Mouse (Mus musculus): ENCODE measurements around the gene 1700001O22Rik. TPM values are rescaled to one million over a fixed set of nuclear protein-coding genes. Genes with fewer than 3 reads are reported as not detected.

Gene 1700001O22Rik
- polyA plus RNA-seq, 1 experiment from 2014 or later, result 2.2 TPM

GRCm38 (mm10) chr2:30807648-30808295, 4.3 kb upstream of the 1700001O22Rik start, which contains the start of gene Ntmt1:
Gene Ntmt1, plus strand, starts transcription at chr2:30807826.
- peak within 1 kb of the TSS; percentile 78 for H3K4me3 ChIP-seq (ENCODE audit: low read length)
- peak; percentile 99 for ATAC-seq (replicated peaks; ENCODE audit: extremely low read depth, insufficient read depth, low FRiP score)
- H3K36me3 ChIP-seq (ENCODE audit: control insufficient read depth, insufficient read depth), result 0 out of 2 replicates have a peak, but pooled peaks cover 2% of the 10 kb centered on the region
- peak within 1 kb of the TSS; percentile 91 for H3K4me2 ChIP-seq (ENCODE audit: low read depth, low read length)
- H3K27me3 ChIP-seq (ENCODE audit: control insufficient read depth, insufficient read depth, low read length), result 0 out of 2 replicates have a peak, but pooled peaks cover 2% of the 10 kb centered on the region
- H3K27ac ChIP-seq (ENCODE audit: low read length), result peak within 1 kb of the TSS; percentile 87
- H3K4me1 ChIP-seq (ENCODE audit: control insufficient read depth, insufficient read depth, low read length), result peaks cover 17% of the 10 kb centered on the region
- H3K9me3 ChIP-seq (replicated peaks; ENCODE audit: control insufficient read depth, low read length), result no peaks in the 10 kb centered on the region
- H3K9ac ChIP-seq (ENCODE audit: low read length), result peak within 1 kb of the TSS; percentile 89
- under 1% methylated on average over 40 of the region's 44 CpGs for WGBS

DNA sequence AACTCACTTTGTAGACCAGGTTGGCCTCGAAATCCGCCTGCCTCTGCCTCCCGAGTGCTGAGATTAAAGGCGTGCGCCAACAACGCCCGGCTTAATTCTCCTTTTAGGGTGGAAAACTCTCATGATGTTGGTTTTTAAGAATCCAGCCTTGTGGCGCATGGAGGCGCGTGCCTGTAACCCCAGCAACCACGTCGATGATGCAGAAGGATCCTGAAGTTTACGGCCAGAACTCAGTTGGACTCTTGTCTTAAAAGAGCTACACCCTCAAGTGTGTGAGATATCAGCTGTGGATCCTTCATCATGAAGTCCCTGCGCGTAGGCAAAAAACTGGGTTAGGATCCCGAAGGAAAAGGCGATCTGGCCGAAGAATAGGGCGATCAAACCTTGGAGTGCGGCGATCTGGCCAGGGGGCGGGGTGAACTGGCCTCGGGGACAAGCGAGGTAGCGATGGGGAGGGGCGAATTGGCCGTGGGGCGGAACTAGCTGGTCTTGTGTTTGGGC, 3.7 kb upstream of the 1700001O22Rik start:
- H3K27me3 ChIP-seq (ENCODE audit: control insufficient read depth, insufficient read depth, low read length), result peaks cover 3% of the 10 kb centered on the region; the same call in 1 of the 2 replicates
- WGBS, result 8% methylated on average over 28 of the region's 28 CpGs
- H3K9ac ChIP-seq (ENCODE audit: low read length), result peak overlapping the region; percentile 73
- ATAC-seq (replicated peaks; ENCODE audit: extremely low read depth, insufficient read depth, low FRiP score), result no peak; the same call in 1 of the 2 replicates
- peak overlapping the region; percentile 91 for H3K4me2 ChIP-seq (ENCODE audit: low read depth, low read length)
- H3K36me3 ChIP-seq (ENCODE audit: control insufficient read depth, insufficient read depth), result 0 out of 2 replicates have a peak, but pooled peaks cover 2% of the 10 kb centered on the region
- peak overlapping the region; percentile 78 for H3K4me3 ChIP-seq (ENCODE audit: low read length)
- H3K4me1 ChIP-seq (ENCODE audit: control insufficient read depth, insufficient read depth, low read length), result peaks cover 17% of the 10 kb centered on the region
- H3K9me3 ChIP-seq (replicated peaks; ENCODE audit: control insufficient read depth, low read length), result no peaks in the 10 kb centered on the region
- H3K27ac ChIP-seq (ENCODE audit: low read length), result peak overlapping the region; percentile 73

GRCm38 (mm10) chr2:30805983-30806382, 2.5 kb upstream of the 1700001O22Rik start:
- 93% methylated on average over 2 of the region's 2 CpGs for WGBS
- H3K4me2 ChIP-seq (ENCODE audit: low read depth, low read length), result no peak overlapping the region
- no peaks in the 10 kb centered on the region for H3K36me3 ChIP-seq (ENCODE audit: control insufficient read depth, insufficient read depth)
- no peaks in the 10 kb centered on the region for H3K9me3 ChIP-seq (replicated peaks; ENCODE audit: control insufficient read depth, low read length)
- ATAC-seq (replicated peaks; ENCODE audit: extremely low read depth, insufficient read depth, low FRiP score), result no peak
- no peak overlapping the region for H3K9ac ChIP-seq (ENCODE audit: low read length)
- H3K4me1 ChIP-seq (ENCODE audit: control insufficient read depth, insufficient read depth, low read length), result peaks cover 24% of the 10 kb centered on the region
- H3K4me3 ChIP-seq (ENCODE audit: low read length), result no peak overlapping the region
- no peak overlapping the region for H3K27ac ChIP-seq (ENCODE audit: low read length)
- peaks cover 6% of the 10 kb centered on the region; the same call in 1 of the 2 replicates for H3K27me3 ChIP-seq (ENCODE audit: control insufficient read depth, insufficient read depth, low read length)

DNA sequence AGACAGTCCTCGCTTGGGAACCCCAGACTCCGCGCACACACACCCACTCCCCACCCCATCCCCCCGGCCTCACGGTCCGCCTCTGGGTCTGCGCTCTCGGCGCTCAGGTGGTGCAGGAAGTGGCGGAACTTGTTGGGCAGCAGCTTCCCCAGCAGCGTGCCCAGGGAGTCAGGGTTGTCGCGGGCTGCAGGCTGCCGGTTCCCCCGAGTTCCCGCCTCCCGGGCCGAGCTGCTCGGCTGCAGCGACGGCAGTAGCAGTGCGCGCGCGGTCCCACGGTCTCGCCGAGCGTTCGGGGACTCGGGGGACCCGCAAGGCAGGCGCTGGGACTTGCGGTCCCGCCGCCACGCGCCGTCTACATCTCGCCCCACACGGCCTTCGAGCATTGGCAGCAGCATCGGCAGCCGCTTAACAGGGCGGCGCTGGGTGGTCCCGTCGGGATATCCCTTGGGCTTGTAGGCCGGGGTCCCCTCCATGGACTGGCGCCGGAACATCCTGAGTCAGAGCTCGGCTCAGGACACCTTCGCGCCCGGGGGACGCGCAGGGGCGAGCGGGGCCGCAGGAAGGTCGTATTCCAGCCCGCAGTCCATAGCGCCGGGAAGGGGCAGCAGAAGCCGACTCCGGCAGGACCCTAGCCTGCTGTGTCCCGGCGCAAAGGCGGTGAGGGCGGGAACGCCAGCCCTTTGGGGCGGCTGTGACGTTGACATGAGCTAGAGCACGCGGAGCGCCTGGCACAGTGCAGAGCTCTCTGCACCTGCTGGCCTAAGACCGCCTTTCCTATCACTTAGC, 2.2 kb downstream of the 1700001O22Rik start:
- Histone ChIP-seq H3K36me3 (ENCODE audit: control insufficient read depth, insufficient read depth) (no peaks in the 10 kb centered on the region), H3K9ac (ENCODE audit: low read length) (peak overlapping the region; percentile 78), H3K27me3 (ENCODE audit: control insufficient read depth, insufficient read depth, low read length) (peaks cover 12% of the 10 kb centered on the region), H3K4me2 (ENCODE audit: low read depth, low read length) (peak overlapping the region; percentile 96), H3K4me3 (ENCODE audit: low read length) (peak overlapping the region; percentile 59), H3K4me1 (ENCODE audit: control insufficient read depth, insufficient read depth, low read length) (peaks cover 13% of the 10 kb centered on the region), H3K27ac (ENCODE audit: low read length) (no peak overlapping the region), H3K9me3 (replicated peaks; ENCODE audit: control insufficient read depth, low read length) (no peaks in the 10 kb centered on the region)
- peak; percentile 82 for ATAC-seq (replicated peaks; ENCODE audit: extremely low read depth, insufficient read depth, low FRiP score)
- WGBS, result 1% methylated on average over 77 of the region's 77 CpGs

DNA sequence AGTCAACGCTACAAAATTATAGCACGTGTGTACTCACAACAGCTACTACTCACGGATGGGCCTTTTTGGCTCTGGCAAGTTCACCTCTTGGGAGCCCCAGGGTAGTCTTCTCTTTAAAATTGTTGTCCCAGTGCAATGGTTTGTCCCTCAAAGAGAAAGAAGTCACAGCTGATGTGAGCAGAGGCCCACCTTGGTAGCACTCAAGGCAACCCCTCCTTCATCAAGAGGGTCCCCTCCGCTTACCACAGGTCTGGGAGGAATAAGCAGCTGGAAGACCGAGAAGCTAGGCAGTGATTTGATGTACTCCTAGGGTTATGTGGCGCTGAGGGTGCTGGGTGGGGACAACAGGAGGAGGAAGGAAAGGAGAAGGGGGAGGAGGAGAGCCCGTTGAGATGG, 2.8 kb downstream of the 1700001O22Rik start:
- ATAC-seq (replicated peaks; ENCODE audit: extremely low read depth, insufficient read depth, low FRiP score), result no peak
- H3K4me2 ChIP-seq (ENCODE audit: low read depth, low read length), result peak overlapping the region; percentile 96
- H3K27me3 ChIP-seq (ENCODE audit: control insufficient read depth, insufficient read depth, low read length), result peaks cover 12% of the 10 kb centered on the region
- peak overlapping the region; percentile 59 for H3K4me3 ChIP-seq (ENCODE audit: low read length)
- H3K27ac ChIP-seq (ENCODE audit: low read length), result no peak overlapping the region
- no peaks in the 10 kb centered on the region for H3K36me3 ChIP-seq (ENCODE audit: control insufficient read depth, insufficient read depth)
- no peaks in the 10 kb centered on the region for H3K9me3 ChIP-seq (replicated peaks; ENCODE audit: control insufficient read depth, low read length)
- peak overlapping the region; percentile 78 for H3K9ac ChIP-seq (ENCODE audit: low read length)
- WGBS, result 44% methylated on average over 7 of the region's 7 CpGs
- peaks cover 17% of the 10 kb centered on the region for H3K4me1 ChIP-seq (ENCODE audit: control insufficient read depth, insufficient read depth, low read length)

- no peak overlapping the region for H3K4me2 ChIP-seq (ENCODE audit: low read depth, low read length)
Observed at GRCm38 (mm10) chr2:30799456-30799855, 4.0 kb downstream of the 1700001O22Rik start.

GRCm38 (mm10) chr2:30796382-30796781, 7.1 kb downstream of the 1700001O22Rik start:
- Histone ChIP-seq H3K9me3 (replicated peaks; ENCODE audit: control insufficient read depth, low read length) (no peaks in the 10 kb centered on the region), H3K27me3 (ENCODE audit: control insufficient read depth, insufficient read depth, low read length) (peaks cover 5% of the 10 kb centered on the region), H3K9ac (ENCODE audit: low read length) (peak overlapping the region; percentile 45), H3K27ac (ENCODE audit: low read length) (no peak overlapping the region), H3K4me2 (ENCODE audit: low read depth, low read length) (peak overlapping the region; percentile 51), H3K4me1 (ENCODE audit: control insufficient read depth, insufficient read depth, low read length) (peaks cover 12% of the 10 kb centered on the region), H3K36me3 (ENCODE audit: control insufficient read depth, insufficient read depth) (no peaks in the 10 kb centered on the region), H3K4me3 (ENCODE audit: low read length) (0 out of 2 replicates have a peak overlapping the region, but pooled peaks have one; percentile 13)
- peak; percentile 60 for ATAC-seq (replicated peaks; ENCODE audit: extremely low read depth, insufficient read depth, low FRiP score)
- 5% methylated on average over 11 of the region's 11 CpGs for WGBS

More at GRCm38 (mm10) chr2:30799456-30799855, 4.0 kb downstream of the 1700001O22Rik start:
- no peak for ATAC-seq (replicated peaks; ENCODE audit: extremely low read depth, insufficient read depth, low FRiP score)
- no peak overlapping the region for H3K27ac ChIP-seq (ENCODE audit: low read length)
- no peaks in the 10 kb centered on the region for H3K36me3 ChIP-seq (ENCODE audit: control insufficient read depth, insufficient read depth)
- H3K9ac ChIP-seq (ENCODE audit: low read length), result no peak overlapping the region
- H3K27me3 ChIP-seq (ENCODE audit: control insufficient read depth, insufficient read depth, low read length), result peaks cover 12% of the 10 kb centered on the region
- WGBS, result 80% methylated on average over 3 of the region's 3 CpGs
- no peak overlapping the region for H3K4me3 ChIP-seq (ENCODE audit: low read length)
- peaks cover 17% of the 10 kb centered on the region for H3K4me1 ChIP-seq (ENCODE audit: control insufficient read depth, insufficient read depth, low read length)
- H3K9me3 ChIP-seq (replicated peaks; ENCODE audit: control insufficient read depth, low read length), result no peaks in the 10 kb centered on the region

- no peak for ATAC-seq (replicated peaks; ENCODE audit: extremely low read depth, insufficient read depth, low FRiP score)
- H3K9ac ChIP-seq (ENCODE audit: low read length), result no peak overlapping the region
- H3K4me3 ChIP-seq (ENCODE audit: low read length), result no peak overlapping the region
- no peaks in the 10 kb centered on the region for H3K9me3 ChIP-seq (replicated peaks; ENCODE audit: control insufficient read depth, low read length)
- peaks cover 5% of the 10 kb centered on the region; the same call in 1 of the 2 replicates for H3K27me3 ChIP-seq (ENCODE audit: control insufficient read depth, insufficient read depth, low read length)
- no peaks in the 10 kb centered on the region for H3K36me3 ChIP-seq (ENCODE audit: control insufficient read depth, insufficient read depth)
- H3K27ac ChIP-seq (ENCODE audit: low read length), result no peak overlapping the region
- 76% methylated on average over 5 of the region's 5 CpGs for WGBS
- peak overlapping the region; percentile 51; the same call in 1 of the 2 replicates for H3K4me2 ChIP-seq (ENCODE audit: low read depth, low read length)
- peaks cover 10% of the 10 kb centered on the region for H3K4me1 ChIP-seq (ENCODE audit: control insufficient read depth, insufficient read depth, low read length)
Observed at GRCm38 (mm10) chr2:30795889-30796275, 7.6 kb downstream of the 1700001O22Rik start.

Measured in heart, embryonic 16.5 days (tissue).